In the genomic region with DNA sequence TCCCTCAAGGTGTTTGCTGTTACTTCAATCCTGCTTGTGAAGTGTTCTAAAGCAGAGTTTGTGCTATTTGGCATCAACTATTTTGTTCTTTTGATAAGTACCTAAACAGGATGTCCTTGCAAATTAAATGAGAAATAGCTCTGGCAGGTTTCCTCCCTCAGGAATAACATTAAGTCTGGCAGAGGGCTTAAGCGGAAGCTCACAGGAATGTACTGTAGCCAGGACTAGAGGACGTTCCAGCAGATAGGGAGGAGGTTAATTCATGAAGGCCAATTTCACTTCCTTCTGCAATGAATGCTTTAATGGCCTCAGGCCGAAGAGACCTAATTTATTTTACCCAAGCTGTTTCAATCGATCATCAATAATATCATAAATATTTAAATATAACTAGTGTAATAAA, we compare ENCODE assay signal across 13 mouse cellular contexts.
DNase-seq lines count a peak whose midpoint lies in the region; TF ChIP-seq lines count a peak whose summit lies in the region.
"Had no signal": no experiment of that assay in that cellular context is flagged by ENCODE, and none has a peak within 500 bp of the region (broad histone marks: within the 10 kb centered on the region; RNA-seq: fewer than 3 reads in every experiment).

No protein-coding gene starts in this region.

- no peak for TF ChIP-seq POLR2A in lung, adult 2 months (IDR thresholded peaks at IDR 0.05; ENCODE audit: borderline replicate concordance, extremely low read depth, low read depth, low read length)

- H3K4me3 ChIP-seq in heart, embryonic 10.5 days: no peak overlapping the region
- H3K4me3 ChIP-seq in lung, adult 2 months (replicated peaks; ENCODE audit: extremely low read depth, low read depth, low read length): no peak overlapping the region
- H3K4me3 ChIP-seq: forebrain, embryonic 15.5 days; liver, embryonic 13.5 days had no signal

- H3K27me3 ChIP-seq in heart, embryonic 10.5 days (ENCODE audit: insufficient read depth, poor library complexity, severe bottlenecking): no peaks in the 10 kb centered on the region
- H3K27me3 ChIP-seq: forebrain, embryonic 15.5 days; liver, embryonic 13.5 days had no signal

- 62% methylated on average over 4 of the region's 4 CpGs for whole genome bisulfite sequencing in heart, embryonic 10.5 days
- WGBS in lung, adult 2 months: 42% methylated on average over 4 of the region's 4 CpGs

- no peaks in the 10 kb centered on the region for H3K4me1 ChIP-seq in heart, embryonic 10.5 days
- no peaks in the 10 kb centered on the region for H3K4me1 ChIP-seq in lung, adult 2 months (ENCODE audit: control insufficient read depth, insufficient read depth, low read length)
- H3K4me1 ChIP-seq: forebrain, embryonic 15.5 days; liver, embryonic 13.5 days had no signal

- H3K36me3 ChIP-seq in heart, embryonic 10.5 days: no peaks in the 10 kb centered on the region
- H3K36me3 ChIP-seq: forebrain, embryonic 15.5 days; liver, embryonic 13.5 days had no signal

- TF ChIP-seq CTCF in lung, adult 2 months (IDR thresholded peaks at IDR 0.05; ENCODE audit: insufficient read depth, low read length): no peak

- H3K9me3 ChIP-seq in heart, embryonic 10.5 days: no peaks in the 10 kb centered on the region
- H3K9me3 ChIP-seq: forebrain, embryonic 15.5 days; liver, embryonic 13.5 days had no signal

- no peak overlapping the region for H3K27ac ChIP-seq in heart, embryonic 10.5 days
- H3K27ac ChIP-seq: forebrain, embryonic 15.5 days; liver, embryonic 13.5 days had no signal

- DNase-seq in heart, adult 18-20 months: peak; percentile 34 to 73
- DNase-seq in heart, embryonic 10.5 days (ENCODE audit: low spot score): no peak
- DNase-seq in lung, postnatal 14 days: peak; percentile 13
- DNase-seq in lung, adult 2 months: no peak
- peak; percentile 2 to 14 for DNase-seq in heart, postnatal 14 days
- no peak for DNase-seq in left cerebral cortex, postnatal 25 days (ENCODE audit: low spot score in 2 of 2)
- DNase-seq in Muller cell, postnatal 12 days (ENCODE audit: inconsistent ontology term): no peak
- DNase-seq: cerebellum, postnatal 36 days; gastrocnemius, postnatal 36 days; layer of hippocampus, adult 9-11 months; left cerebral cortex, postnatal 4 days; liver, embryonic 13.5 days had no signal

- intact Hi-C loops in heart, postnatal 14 days (cut with DNase I): no loop called here
- intact Hi-C loops in left cerebral cortex, postnatal 25 days (cut with DNase I): no loop called here

Comparison
In these comparisons a context has a peak if more than half of its experiments do, and no peak if none do; other contexts are left out.
1. DNase-seq: peak in heart, adult 18-20 months (2 of 2), lung, postnatal 14 days (single experiment) and heart, postnatal 14 days (2 of 2); none in heart, embryonic 10.5 days (single experiment), lung, adult 2 months (single experiment), left cerebral cortex, postnatal 25 days (0 of 2) and Muller cell, postnatal 12 days (single experiment).